Mouse (Mus musculus) G1E-ER4 (cell line): ENCODE measurements around the gene Gm8356. TPM values are rescaled to one million over a fixed set of nuclear protein-coding genes. Genes with fewer than 3 reads are reported as not detected.
"Not testable (repeated sequence)": the region's sequence is repeated elsewhere in the genome, so short reads cannot be mapped to it uniquely, and the experiment has no call there.

Source experiments
- GATA1 ChIP-seq: IDR thresholded peaks from one replicate; pipeline ENCODE4 v1.8.0; 2012; ENCODE audit warnings: low read length, inconsistent platforms
- polyA plus RNA-seq: library from polyadenylated mRNA; stranded (reverse); fragments of >175 nt; gene quantifications from 2 replicates; pipeline ENCODE4 v1.2.3, GENCODE M21; 2012

Gene Gm8356
- polyA plus RNA-seq: not detected in 2 replicates

DNA sequence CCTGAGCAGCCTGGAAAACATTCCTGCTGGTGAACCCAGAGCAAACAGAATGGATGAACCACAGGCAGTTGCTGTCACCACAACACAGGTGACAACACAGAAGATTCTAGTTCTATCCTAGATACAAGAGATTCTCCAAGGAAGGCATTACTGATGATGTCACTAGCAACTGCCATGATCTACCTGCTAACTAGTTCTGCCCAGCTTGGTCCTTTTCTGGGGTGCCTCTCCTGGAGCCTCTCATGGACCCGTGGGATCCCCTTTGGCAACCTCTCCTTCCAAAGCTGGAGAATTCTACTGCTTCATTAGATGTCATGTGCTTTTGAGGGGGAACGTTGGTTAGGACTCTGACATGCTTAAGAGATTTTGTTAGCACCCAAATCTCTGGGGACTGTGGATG, at the start of gene Gm8356:
Gm8356 (minus strand) TSS at position 101 of the 400 bp plus-strand sequence.
- TF ChIP-seq GATA1: not testable (repeated sequence)

Other genes with a start within 250 kb of the Gm8356 start
- not detected in 2 replicates for gene Gm21103, start 232.4 kb downstream of the Gm8356 start, polyA plus RNA-seq
- gene Gm3618, start 193.6 kb downstream of the Gm8356 start, polyA plus RNA-seq: not detected in 2 replicates
- not detected in 2 replicates for gene Gm16440, start 147.0 kb downstream of the Gm8356 start, polyA plus RNA-seq
- not detected in 2 replicates for gene Gm3591, start 124.8 kb downstream of the Gm8356 start, polyA plus RNA-seq
- gene Gm3594, start 92.7 kb downstream of the Gm8356 start, polyA plus RNA-seq: not detected in 2 replicates
- gene Gm3629, start 53.3 kb upstream of the Gm8356 start, polyA plus RNA-seq: not detected in 2 replicates
- gene Gm3460, start 85.1 kb upstream of the Gm8356 start, polyA plus RNA-seq: not detected in 2 replicates
- not detected in 2 replicates for gene Gm10251, start 146.9 kb upstream of the Gm8356 start, polyA plus RNA-seq
- gene Gm8050, start 183.0 kb upstream of the Gm8356 start, polyA plus RNA-seq: not detected in 2 replicates
- not detected in 2 replicates for gene Gm3636, start 205.0 kb upstream of the Gm8356 start, polyA plus RNA-seq
- gene Gm8362, start 237.1 kb upstream of the Gm8356 start, polyA plus RNA-seq: not detected in 2 replicates